Mouse (Mus musculus) heart, embryonic 13.5 days (tissue): ENCODE results near the gene Pphln1. TPM values are rescaled to one million over a fixed set of nuclear protein-coding genes. Genes with fewer than 3 reads are reported as not detected.
A peak's percentile ranks its signal among the peaks of the same experiment; 100 is the strongest.

Experiments
- ATAC-seq: fragments of 200-750 bp; cut with Nextera tagmentation; 2 replicates; pipeline ENCODE4 v1.8.0; 2017; ENCODE audit warnings: moderate TSS enrichment; ENCODE audit not compliant: insufficient number of reproducible peaks, low FRiP score, low TSS enrichment; ENCODE audit errors: extremely low read depth
- H3K27ac ChIP-seq: fragments of 300-500 bp; sonication (generic); replicated peaks from 2 replicates; pipeline ENCODE4 v1.5.1; 2015; ENCODE audit warnings: moderate library complexity, mild to moderate bottlenecking, inconsistent platforms
- H3K27me3 ChIP-seq: fragments of 300-500 bp; sonication (generic); replicated peaks from 2 replicates; pipeline ENCODE4 v1.6.1; 2015; ENCODE audit warnings: mild to moderate bottlenecking, inconsistent platforms
- H3K36me3 ChIP-seq: fragments of 300-500 bp; sonication (generic); 2 replicates; pipeline ENCODE4 v1.6.1; 2015; ENCODE audit warnings: mild to moderate bottlenecking, inconsistent platforms
- H3K4me1 ChIP-seq: fragments of 300-500 bp; sonication (generic); 2 replicates; pipeline ENCODE4 v1.6.1; 2015; ENCODE audit warnings: inconsistent platforms
- H3K4me2 ChIP-seq: fragments of 300-500 bp; sonication (generic); 2 replicates; pipeline ENCODE4 v1.6.1; 2015; ENCODE audit warnings: inconsistent platforms, mild to moderate bottlenecking, moderate library complexity
- H3K4me3 ChIP-seq: fragments of 300-500 bp; sonication (generic); 2 replicates; pipeline ENCODE4 v1.5.1; 2015; ENCODE audit warnings: moderate library complexity, mild to moderate bottlenecking, inconsistent platforms
- H3K9ac ChIP-seq: fragments of 300-500 bp; sonication (generic); 2 replicates; pipeline ENCODE4 v1.6.1; 2015; ENCODE audit warnings: inconsistent platforms, mild to moderate bottlenecking, moderate library complexity
- H3K9me3 ChIP-seq: fragments of 300-500 bp; sonication (generic); 2 replicates; pipeline ENCODE4 v1.6.1; 2016; ENCODE audit warnings: inconsistent platforms
- WGBS: fragments of 180-500 bp; shearing (Covaris S2); methylation state at CpG from one replicate; pipeline ENCODE4 v1.1.7; 2015; ENCODE audit warnings: mixed read lengths; 5-methylcytosine and 5-hydroxymethylcytosine counted together
- polyA plus RNA-seq: library from polyadenylated mRNA; unstranded; fragments of >200 nt; fragmentation: Nextera tagmentation; extraction: Ambion mirVana; gene quantifications from 2 replicates; pipeline ENCODE4 v1.2.1, GENCODE M21; 2015

Gene Pphln1
- polyA plus RNA-seq, 1 experiment from 2014 or later, result 38.9 TPM

DNA sequence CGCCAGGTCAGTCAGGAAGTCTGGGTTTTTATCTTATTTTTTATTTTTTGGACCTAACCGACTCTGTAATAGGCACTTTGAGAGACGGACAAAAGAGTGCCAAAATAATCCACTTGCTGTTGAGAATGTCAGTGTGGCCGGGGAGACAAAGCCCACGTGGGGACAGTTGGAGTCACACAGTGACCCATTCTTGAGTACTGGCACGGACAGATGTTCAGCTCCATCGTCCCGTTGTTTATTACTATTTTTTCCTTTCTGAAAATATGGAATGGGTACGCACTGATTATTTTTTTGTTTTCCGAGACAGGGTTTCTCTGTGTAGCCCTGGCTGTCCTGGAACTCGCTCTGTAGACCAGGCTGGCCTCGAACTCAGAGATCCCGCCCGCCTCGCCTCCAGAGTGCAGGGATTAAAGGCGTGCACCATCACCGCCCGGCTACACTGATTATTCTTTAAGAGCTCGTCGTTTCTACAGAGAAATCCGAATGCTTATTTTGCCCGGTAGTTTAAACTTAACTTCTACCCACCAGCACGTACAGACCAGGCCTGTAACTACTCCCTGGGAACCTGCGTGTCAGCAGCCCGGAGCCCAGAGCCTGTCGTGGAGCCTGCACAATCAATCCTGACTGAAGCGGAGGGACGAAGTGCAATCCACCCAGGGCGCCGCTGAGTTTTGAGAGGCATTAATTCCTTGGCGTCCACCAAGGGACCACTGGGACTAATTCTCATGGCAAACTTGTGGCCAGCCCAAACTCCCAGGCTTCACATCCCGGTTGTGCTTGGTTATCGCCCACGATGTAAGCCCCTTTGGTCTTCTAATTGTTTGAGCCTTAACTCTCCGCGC, 770 bp downstream of the Pphln1 start:
- Histone ChIP-seq H3K9ac (peak overlapping the region; percentile 97), H3K36me3 (peaks cover 19% of the 10 kb centered on the region), H3K27ac (peak overlapping the region; percentile 86), H3K4me3 (peak overlapping the region; percentile 97), H3K27me3 (no peaks in the 10 kb centered on the region), H3K4me2 (peak overlapping the region; percentile 80), H3K9me3 (no peaks in the 10 kb centered on the region), H3K4me1 (peaks cover 37% of the 10 kb centered on the region)
- WGBS, result 3% methylated on average over 36 of the region's 36 CpGs
- no peak for ATAC-seq

DNA sequence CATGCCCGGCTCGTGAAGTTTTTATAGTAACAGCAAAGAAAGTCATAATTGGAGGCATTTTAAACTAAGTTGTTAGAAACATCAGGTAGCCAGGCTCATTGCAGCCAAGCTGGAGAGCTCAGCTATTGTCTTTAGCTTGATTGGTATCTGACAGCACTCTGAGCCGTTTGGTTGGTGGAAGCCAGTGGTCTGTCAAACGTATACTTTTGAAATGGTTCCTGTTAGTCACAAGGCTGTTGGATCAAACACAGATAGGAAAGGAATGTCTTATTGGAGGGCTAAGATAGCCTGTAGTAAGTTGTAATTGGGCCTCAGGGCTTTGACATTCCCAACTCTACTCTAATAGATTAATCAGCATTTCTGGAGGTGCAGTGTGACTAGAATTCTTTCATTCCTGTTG, 3.3 kb downstream of the Pphln1 start:
- no peak for ATAC-seq
- no peak overlapping the region for H3K9ac ChIP-seq
- H3K27me3 ChIP-seq, result no peaks in the 10 kb centered on the region
- H3K4me2 ChIP-seq, result no peak overlapping the region
- no peaks in the 10 kb centered on the region for H3K9me3 ChIP-seq
- H3K27ac ChIP-seq, result no peak overlapping the region
- no peaks in the 10 kb centered on the region for H3K36me3 ChIP-seq
- H3K4me3 ChIP-seq, result no peak overlapping the region
- peaks cover 32% of the 10 kb centered on the region for H3K4me1 ChIP-seq
- 48% methylated on average over 4 of the region's 4 CpGs for WGBS

DNA sequence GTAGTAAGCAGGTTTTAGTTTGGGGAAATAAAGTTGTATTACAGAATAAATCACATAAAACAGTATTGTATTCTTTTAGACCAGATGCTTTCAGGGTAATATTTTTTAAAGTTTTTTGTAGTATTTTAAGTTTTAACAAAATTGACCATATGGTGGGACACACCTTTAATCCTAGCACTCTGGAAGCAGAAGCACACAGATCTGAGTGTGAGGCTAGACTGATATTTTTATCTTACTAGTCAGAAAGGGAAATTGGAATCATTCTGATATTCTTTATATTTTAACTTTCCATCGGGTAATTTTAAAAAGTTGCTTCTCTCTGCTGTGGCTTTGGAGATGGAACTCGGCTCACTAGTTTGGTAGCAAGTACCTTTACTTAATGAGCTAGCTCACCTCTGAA, 4.6 kb downstream of the Pphln1 start:
- no peak overlapping the region for H3K27ac ChIP-seq
- H3K9ac ChIP-seq, result no peak overlapping the region
- H3K27me3 ChIP-seq, result no peaks in the 10 kb centered on the region
- 94% methylated on average over 2 of the region's 2 CpGs for WGBS
- H3K4me1 ChIP-seq, result peaks cover 21% of the 10 kb centered on the region
- no peak overlapping the region for H3K4me3 ChIP-seq
- H3K9me3 ChIP-seq, result no peaks in the 10 kb centered on the region
- H3K4me2 ChIP-seq, result no peak overlapping the region
- H3K36me3 ChIP-seq, result no peaks in the 10 kb centered on the region
- no peak for ATAC-seq

DNA sequence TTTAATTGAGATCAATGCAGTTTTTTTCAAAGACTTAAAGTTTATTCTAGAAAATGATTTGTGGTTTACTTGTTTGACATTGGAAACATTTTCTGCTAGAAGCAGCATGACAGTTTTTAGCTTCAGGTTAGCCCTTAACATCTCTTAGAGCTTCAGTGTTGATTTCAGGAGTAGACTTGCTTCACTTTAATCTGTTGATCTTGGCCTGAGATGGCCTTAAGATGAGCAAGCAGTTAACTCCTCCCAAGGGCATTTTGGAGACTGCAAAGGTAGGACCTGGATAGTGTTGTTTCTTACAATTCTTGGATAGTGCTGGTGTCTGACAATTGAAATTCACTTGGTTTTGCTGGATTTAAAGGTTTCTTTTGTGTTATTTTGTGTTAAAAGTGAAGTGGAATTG, 6.7 kb downstream of the Pphln1 start:
- H3K27ac ChIP-seq, result no peak overlapping the region
- no peak overlapping the region for H3K9ac ChIP-seq
- peaks cover 10% of the 10 kb centered on the region; the same call in 1 of the 2 replicates for H3K36me3 ChIP-seq
- no peaks in the 10 kb centered on the region for H3K27me3 ChIP-seq
- no peak overlapping the region for H3K4me3 ChIP-seq
- no peaks in the 10 kb centered on the region for H3K9me3 ChIP-seq
- ATAC-seq, result no peak
- peaks cover 10% of the 10 kb centered on the region for H3K4me1 ChIP-seq
- H3K4me2 ChIP-seq, result no peak overlapping the region

DNA sequence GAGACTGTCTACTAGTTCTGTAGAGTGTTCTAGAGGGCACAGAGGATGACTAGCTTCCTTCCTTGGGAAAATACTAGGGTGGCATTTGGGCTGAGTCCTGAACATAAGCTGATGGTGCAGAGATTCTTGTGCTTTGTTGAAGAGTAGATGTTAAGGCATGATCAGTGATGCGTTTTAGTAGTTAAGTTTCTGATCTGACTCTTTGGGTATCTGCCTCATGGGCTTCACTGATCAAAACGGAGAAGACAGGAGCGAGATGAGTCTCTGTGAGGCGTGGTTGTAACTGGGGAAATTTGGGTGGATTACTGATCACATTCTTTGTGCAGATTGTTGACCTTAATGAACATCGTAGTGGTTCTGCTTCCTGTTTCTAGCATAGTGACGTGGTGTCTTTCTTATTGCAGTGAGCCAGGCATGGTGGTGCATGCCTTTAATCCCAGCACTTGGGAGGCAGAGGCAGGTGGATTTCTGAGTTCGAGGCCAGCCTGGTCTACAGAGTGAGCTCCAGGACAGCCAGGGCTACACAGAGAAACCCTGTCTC, 7.4 kb downstream of the Pphln1 start:
- Histone ChIP-seq H3K4me3 (no peak overlapping the region), H3K9me3 (no peaks in the 10 kb centered on the region), H3K9ac (no peak overlapping the region), H3K27ac (no peak overlapping the region), H3K36me3 (peaks cover 16% of the 10 kb centered on the region), H3K27me3 (no peaks in the 10 kb centered on the region), H3K4me2 (no peak overlapping the region), H3K4me1 (peaks cover 8% of the 10 kb centered on the region)
- 84% methylated on average over 7 of the region's 7 CpGs for WGBS
- ATAC-seq, result no peak

DNA sequence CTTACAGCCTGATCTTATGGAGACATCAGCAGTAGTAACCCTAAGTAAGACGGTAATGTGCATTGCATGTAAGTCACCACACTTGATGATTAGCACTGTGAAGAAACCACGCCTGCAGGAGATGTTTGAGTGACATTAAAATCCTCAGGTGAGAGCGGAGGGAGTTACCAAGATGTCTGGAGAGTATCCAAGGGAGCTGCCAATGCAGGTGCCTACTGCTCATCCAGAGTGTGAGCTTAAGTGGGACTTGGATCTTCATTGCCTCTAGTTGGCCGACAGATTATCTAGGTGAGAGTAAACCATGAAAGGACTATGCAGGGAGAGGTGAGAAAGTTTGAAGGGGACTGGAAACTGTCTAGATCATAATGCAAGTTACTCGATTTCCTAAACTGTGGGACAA, 8.3 kb downstream of the Pphln1 start:
- H3K9me3 ChIP-seq, result no peaks in the 10 kb centered on the region
- no peak for ATAC-seq
- H3K9ac ChIP-seq, result no peak overlapping the region
- 91% methylated on average over 5 of the region's 5 CpGs for WGBS
- H3K27ac ChIP-seq, result no peak overlapping the region
- peaks cover 5% of the 10 kb centered on the region for H3K4me1 ChIP-seq
- no peak overlapping the region for H3K4me2 ChIP-seq
- no peak overlapping the region for H3K4me3 ChIP-seq
- peaks cover 26% of the 10 kb centered on the region for H3K36me3 ChIP-seq
- H3K27me3 ChIP-seq, result no peaks in the 10 kb centered on the region

DNA sequence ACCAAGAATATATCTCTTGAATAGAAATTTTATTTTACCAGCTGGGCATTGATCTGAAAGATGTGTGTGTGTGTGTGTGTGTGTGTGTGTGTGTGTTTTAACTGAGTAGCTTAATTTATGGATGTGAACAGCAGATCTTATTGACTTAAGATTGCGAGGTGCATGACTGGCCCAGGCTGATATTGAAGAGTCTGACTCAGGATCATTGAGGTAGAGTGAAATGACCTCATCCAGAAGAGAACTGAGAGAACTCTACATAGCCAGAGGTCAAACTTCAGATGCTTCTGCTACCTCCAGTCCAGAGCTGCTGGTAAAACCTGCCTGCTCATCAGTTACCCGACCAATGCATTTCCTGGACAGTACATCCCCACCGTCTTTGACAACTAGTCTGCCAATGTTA, 14.3 kb downstream of the Pphln1 start:
- H3K36me3 ChIP-seq, result peaks cover 60% of the 10 kb centered on the region
- no peak overlapping the region for H3K4me3 ChIP-seq
- 93% methylated on average over 3 of the region's 3 CpGs for WGBS
- ATAC-seq, result no peak
- no peak overlapping the region for H3K9ac ChIP-seq
- no peaks in the 10 kb centered on the region for H3K27me3 ChIP-seq
- H3K4me1 ChIP-seq, result no peaks in the 10 kb centered on the region
- H3K9me3 ChIP-seq, result no peaks in the 10 kb centered on the region
- H3K4me2 ChIP-seq, result no peak overlapping the region
- H3K27ac ChIP-seq, result no peak overlapping the region

DNA sequence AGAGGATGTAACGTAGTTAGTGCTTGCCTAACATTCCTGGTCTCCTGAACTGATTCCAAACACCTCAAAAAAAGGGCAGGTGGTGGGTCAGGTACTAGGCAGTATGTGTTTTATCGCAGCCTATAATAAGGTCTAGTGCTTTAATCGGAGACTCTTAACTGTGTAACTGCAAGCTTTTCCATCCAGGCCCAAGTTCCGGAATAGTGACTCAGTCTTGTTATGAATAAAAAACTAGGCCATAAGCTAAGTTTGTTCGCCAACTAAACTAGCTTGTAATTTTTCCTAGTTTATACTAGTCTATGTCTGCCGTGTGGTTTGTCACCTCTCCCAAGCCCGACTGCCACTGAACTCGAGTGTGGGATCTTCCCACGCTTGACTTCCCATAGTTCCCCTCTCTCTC, 16.3 kb downstream of the Pphln1 start:
- H3K27me3 ChIP-seq, result no peaks in the 10 kb centered on the region
- ATAC-seq, result no peak
- 90% methylated on average over 9 of the region's 9 CpGs for WGBS

DNA sequence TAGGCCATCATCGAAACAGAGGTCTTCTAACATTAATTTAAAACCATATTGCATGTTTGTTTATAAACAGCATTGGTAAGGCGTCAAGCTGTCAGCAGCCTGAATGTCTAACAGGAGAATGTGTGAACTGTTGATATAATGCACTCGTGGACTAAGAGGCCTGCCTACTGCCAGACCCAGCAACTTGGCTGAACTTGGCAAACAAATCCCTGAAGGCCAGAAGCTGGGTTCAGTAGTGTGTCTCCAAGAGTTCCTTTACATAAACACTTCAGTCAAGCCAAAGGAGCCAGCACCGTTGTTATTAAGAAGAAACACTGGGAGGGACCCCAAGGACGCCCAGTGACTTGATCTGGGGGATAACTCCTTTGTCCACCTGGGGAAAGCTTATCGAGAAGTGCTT, 18.1 kb downstream of the Pphln1 start:
- Histone ChIP-seq H3K4me1 (no peaks in the 10 kb centered on the region), H3K9me3 (no peaks in the 10 kb centered on the region), H3K4me3 (no peak overlapping the region), H3K27me3 (no peaks in the 10 kb centered on the region), H3K27ac (no peak overlapping the region), H3K4me2 (no peak overlapping the region), H3K9ac (no peak overlapping the region), H3K36me3 (peaks cover 46% of the 10 kb centered on the region)
- no peak for ATAC-seq
- 74% methylated on average over 6 of the region's 6 CpGs for WGBS

More for the DNA sequence above, 16.3 kb downstream of the Pphln1 start:
- H3K27ac ChIP-seq, result no peak overlapping the region
- H3K9me3 ChIP-seq, result no peaks in the 10 kb centered on the region
- no peak overlapping the region for H3K9ac ChIP-seq
- no peak overlapping the region for H3K4me3 ChIP-seq
- H3K36me3 ChIP-seq, result peaks cover 53% of the 10 kb centered on the region
- H3K4me2 ChIP-seq, result no peak overlapping the region
- H3K4me1 ChIP-seq, result no peaks in the 10 kb centered on the region

DNA sequence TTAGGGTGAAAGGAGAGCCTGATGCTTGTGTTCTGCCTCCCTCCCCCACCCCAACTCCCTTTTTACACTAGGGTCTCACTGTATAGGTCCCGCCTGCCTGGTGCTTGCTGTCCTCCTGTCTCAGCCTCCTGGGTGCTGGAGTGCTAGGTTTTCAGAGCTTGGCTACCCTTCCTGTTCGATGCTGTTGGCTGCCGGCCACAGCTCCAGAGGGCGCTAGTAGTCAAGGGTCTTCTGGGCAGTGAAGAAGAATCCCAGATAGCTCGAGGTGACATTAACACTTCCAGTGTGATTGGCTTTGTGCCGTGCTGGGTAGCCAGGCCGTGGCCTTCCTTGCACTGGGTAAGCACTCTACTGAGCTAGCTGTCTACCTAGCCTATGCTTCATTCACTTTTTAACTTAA, 22.4 kb downstream of the Pphln1 start:
- H3K27me3 ChIP-seq, result no peaks in the 10 kb centered on the region
- H3K4me3 ChIP-seq, result no peak overlapping the region
- peaks cover 45% of the 10 kb centered on the region for H3K36me3 ChIP-seq
- H3K9me3 ChIP-seq, result no peaks in the 10 kb centered on the region
- H3K4me2 ChIP-seq, result no peak overlapping the region
- no peak for ATAC-seq
- no peak overlapping the region for H3K27ac ChIP-seq
- H3K4me1 ChIP-seq, result no peaks in the 10 kb centered on the region
- WGBS, result 65% methylated on average over 7 of the region's 7 CpGs
- H3K9ac ChIP-seq, result no peak overlapping the region

DNA sequence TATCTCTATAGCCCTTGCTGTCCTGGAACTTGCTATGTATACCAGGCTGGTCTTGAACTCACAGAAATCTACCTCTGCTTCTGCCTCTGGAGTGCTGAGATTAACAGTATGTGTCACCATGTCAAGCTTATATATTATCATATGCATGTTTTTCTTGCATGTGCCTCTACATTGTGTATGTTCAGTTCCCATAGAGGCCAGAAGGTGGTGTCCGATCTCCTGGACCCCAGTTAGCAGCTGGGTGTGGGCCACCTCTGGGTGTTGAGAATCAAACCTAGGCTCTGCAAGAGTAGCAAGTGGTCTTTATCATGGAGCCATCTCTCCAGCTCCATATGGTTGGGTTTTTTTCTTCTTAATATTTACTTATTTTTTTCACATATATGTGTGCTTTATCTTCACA, 24.4 kb downstream of the Pphln1 start:
- H3K36me3 ChIP-seq, result peaks cover 47% of the 10 kb centered on the region
- ATAC-seq, result no peak
- no peaks in the 10 kb centered on the region for H3K27me3 ChIP-seq
- no peak overlapping the region for H3K9ac ChIP-seq
- no peaks in the 10 kb centered on the region for H3K9me3 ChIP-seq
- no peak overlapping the region for H3K4me3 ChIP-seq
- 97% methylated on average over 1 of the region's 1 CpGs for WGBS
- H3K27ac ChIP-seq, result no peak overlapping the region
- H3K4me2 ChIP-seq, result no peak overlapping the region
- H3K4me1 ChIP-seq, result no peaks in the 10 kb centered on the region

DNA sequence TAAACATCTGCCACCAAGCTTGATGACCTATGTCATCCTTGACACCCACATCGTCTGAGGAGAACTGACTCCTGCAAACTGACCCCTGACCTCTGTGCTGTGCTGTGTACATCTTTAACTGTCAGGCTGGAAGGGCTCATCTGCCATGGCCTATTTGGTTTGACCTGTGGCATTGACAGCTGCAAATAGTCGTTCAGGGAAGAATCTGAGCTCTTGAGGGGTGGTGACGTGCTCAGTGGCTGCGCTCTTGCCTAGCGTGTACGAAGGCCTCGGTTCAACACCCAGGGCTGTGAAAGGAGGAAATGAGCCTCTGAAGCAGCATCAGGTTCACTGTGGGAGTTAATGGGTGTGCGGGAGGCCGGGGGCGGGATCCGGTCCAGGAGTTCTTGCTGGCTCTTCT, 35.7 kb downstream of the Pphln1 start:
- H3K9ac ChIP-seq, result no peak overlapping the region
- H3K4me2 ChIP-seq, result no peak overlapping the region
- WGBS, result 43% methylated on average over 11 of the region's 11 CpGs
- H3K36me3 ChIP-seq, result peaks cover 28% of the 10 kb centered on the region
- peaks cover 7% of the 10 kb centered on the region; the same call in 1 of the 2 replicates for H3K4me1 ChIP-seq
- no peaks in the 10 kb centered on the region for H3K27me3 ChIP-seq
- ATAC-seq, result no peak
- no peaks in the 10 kb centered on the region for H3K9me3 ChIP-seq
- H3K27ac ChIP-seq, result no peak overlapping the region
- no peak overlapping the region for H3K4me3 ChIP-seq
